Mouse (Mus musculus) ES-E14 (cell line): Measurements from ENCODE around the gene Ccdc93. TPM values are rescaled to one million over a fixed set of nuclear protein-coding genes. Genes with fewer than 3 reads are reported as not detected.

ENCODE experiments used
- DNase-seq: peaks from one replicate; pipeline ENCODE4 v3.0.0-alpha.2; 2013; ENCODE audit warnings: low read depth, low spot score
- H3K27ac ChIP-seq: 2 replicates; pipeline ENCODE4 v1.5.1; 2012; ENCODE audit warnings: low read depth, mild to moderate bottlenecking, low read length, moderate library complexity, mixed read lengths; ENCODE audit not compliant: poor library complexity, insufficient read depth, severe bottlenecking
- H3K36me3 ChIP-seq: 2 replicates; pipeline ENCODE4 v1.6.1; 2012; ENCODE audit warnings: mild to moderate bottlenecking, low read length, moderate library complexity, mixed read lengths; ENCODE audit not compliant: control insufficient read depth, poor library complexity, insufficient read depth, severe bottlenecking
- H3K4me1 ChIP-seq, 2 experiments: fragments of 150-350 bp in 1 of 2; sonication (generic) in 1 of 2; 2 replicates each; pipeline ENCODE4 v1.6.1; 2012; ENCODE audit warnings: low read length in 2 of 2, mild to moderate bottlenecking in 1 of 2, mixed read lengths in 1 of 2; ENCODE audit not compliant: control insufficient read depth in 2 of 2, insufficient read depth in 2 of 2, poor library complexity in 1 of 2
- H3K4me3 ChIP-seq, 2 experiments: fragments of 150-350 bp in 1 of 2; sonication (generic) in 1 of 2; 2 replicates each; pipeline ENCODE4 v1.5.1; 2012; ENCODE audit warnings: low read length in 2 of 2, low read depth in 1 of 2, mild to moderate bottlenecking in 1 of 2, mixed read lengths in 1 of 2; ENCODE audit not compliant: insufficient read depth in 1 of 2, poor library complexity in 1 of 2, severe bottlenecking in 1 of 2
- H3K9ac ChIP-seq: 2 replicates; pipeline ENCODE4 v1.6.1; 2012; ENCODE audit warnings: low read depth, mild to moderate bottlenecking, low read length, mixed read lengths; ENCODE audit not compliant: poor library complexity, insufficient read depth, severe bottlenecking
- H3K9me3 ChIP-seq: fragments of 150-350 bp; sonication (generic); 2 replicates; pipeline ENCODE4 v1.6.1; 2012; ENCODE audit warnings: low read depth, mild to moderate bottlenecking, low read length; ENCODE audit not compliant: control insufficient read depth, insufficient read depth
- CHD2 ChIP-seq: IDR thresholded peaks from 2 replicates; pipeline ENCODE4 v1.6.1; 2014; ENCODE audit warnings: mild to moderate bottlenecking, low read depth, low read length, inconsistent platforms
- HCFC1 ChIP-seq: IDR thresholded peaks from 2 replicates; pipeline ENCODE4 v1.6.1; 2012; ENCODE audit warnings: low read length, inconsistent platforms, borderline replicate concordance; ENCODE audit not compliant: insufficient read depth
- MAFK ChIP-seq: IDR thresholded peaks from 2 replicates; pipeline ENCODE4 v1.6.1; 2014; ENCODE audit warnings: mild to moderate bottlenecking, low read depth, low read length, inconsistent platforms; ENCODE audit not compliant: insufficient read depth
- ZC3H11A ChIP-seq: IDR thresholded peaks from 2 replicates; pipeline ENCODE4 v1.6.1; 2012; ENCODE audit warnings: low read depth, mild to moderate bottlenecking, inconsistent platforms, low read length, borderline replicate concordance
- ZNF384 ChIP-seq: IDR thresholded peaks from 2 replicates; pipeline ENCODE4 v1.6.1; 2012; ENCODE audit warnings: low read depth, low read length, inconsistent platforms
- in situ Hi-C, 2 experiments: fragments of 600-800 bp; cut with MboI; formaldehyde crosslinking; loops; one replicate each; pipeline ENCODE4 v1.15.1; 2025; ENCODE audit warnings: low sequenced_read_pairs in 2 of 2, inconsistent platforms in 1 of 2; ENCODE audit not compliant: unreplicated experiment in 2 of 2
- total RNA-seq: library from RNA; depleted of rRNA; stranded (reverse); fragments of 300-350 nt; gene quantifications from 2 replicates; pipeline ENCODE4 v1.2.3, GENCODE M21; 2012

Ccdc93 gene
- total RNA-seq, 1 experiment, result 11.7 TPM

DNA sequence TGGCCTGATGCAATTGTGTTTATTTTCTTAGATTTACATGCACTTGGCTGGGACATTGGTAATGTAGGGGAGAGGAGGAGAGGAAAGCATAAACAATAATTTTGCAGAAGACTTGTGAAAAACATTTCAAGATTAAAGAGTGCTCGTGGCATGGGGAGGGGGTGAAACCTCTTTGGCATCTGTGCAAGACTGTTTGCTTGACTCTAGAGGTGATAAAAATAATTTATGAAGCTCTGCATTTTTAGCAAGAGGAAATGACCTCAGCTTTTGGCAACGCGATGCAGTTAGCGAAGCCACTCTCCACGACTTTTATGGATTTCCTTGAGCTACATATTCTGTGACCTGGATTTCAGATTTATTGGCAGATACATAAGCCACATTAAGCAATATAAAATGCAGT is 36.1 kb upstream of the Ccdc93 start:
- H3K4me3 ChIP-seq, result no peak overlapping the region
- no peaks in the 10 kb centered on the region for H3K36me3 ChIP-seq
- H3K27ac ChIP-seq, result no peak overlapping the region
- peaks cover 2 to 3% of the 10 kb centered on the region in 2 experiments; a peak in 1 of 4 replicates for H3K4me1 ChIP-seq
- no peak overlapping the region for H3K9ac ChIP-seq
- no peak for DNase-seq
- no peaks in the 10 kb centered on the region for H3K9me3 ChIP-seq
- in situ Hi-C loops, result no loop called here
- TF ChIP-seq CHD2, result no peak
- no peak for TF ChIP-seq HCFC1
- no peak for TF ChIP-seq ZNF384
- no peak for TF ChIP-seq MAFK
- no peak for TF ChIP-seq ZC3H11A

DNA sequence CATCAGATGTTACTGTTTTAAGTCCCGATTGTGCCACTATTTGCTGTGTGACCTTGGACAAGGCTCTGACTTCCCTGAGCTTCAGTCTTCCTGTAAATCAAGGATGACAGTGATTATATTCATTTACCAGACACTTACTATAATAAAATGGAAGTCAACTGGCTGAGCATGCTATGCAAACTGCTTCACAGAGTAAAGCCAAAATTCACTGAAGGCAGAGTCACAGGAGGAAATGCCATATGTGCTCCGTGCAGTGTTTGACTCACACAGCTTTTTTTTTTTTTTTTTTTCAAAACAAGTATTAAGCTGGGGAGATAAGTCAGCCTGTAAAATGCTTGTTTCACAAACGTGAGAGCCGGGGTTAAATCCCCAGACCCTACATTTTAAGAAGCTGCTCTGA is 34.3 kb upstream of the Ccdc93 start:
- TF ChIP-seq ZC3H11A, result no peak
- TF ChIP-seq ZNF384, result no peak
- TF ChIP-seq MAFK, result no peak
- no peak for TF ChIP-seq CHD2
- no peak for TF ChIP-seq HCFC1
- H3K4me1 ChIP-seq, result peaks cover 2 to 3% of the 10 kb centered on the region in 2 experiments; a peak in 1 of 4 replicates
- H3K36me3 ChIP-seq, result no peaks in the 10 kb centered on the region
- no peak for DNase-seq
- H3K9ac ChIP-seq, result no peak overlapping the region
- H3K4me3 ChIP-seq, result no peak overlapping the region
- no peaks in the 10 kb centered on the region for H3K9me3 ChIP-seq
- H3K27ac ChIP-seq, result no peak overlapping the region
- in situ Hi-C loops, result no loop called here

DNA sequence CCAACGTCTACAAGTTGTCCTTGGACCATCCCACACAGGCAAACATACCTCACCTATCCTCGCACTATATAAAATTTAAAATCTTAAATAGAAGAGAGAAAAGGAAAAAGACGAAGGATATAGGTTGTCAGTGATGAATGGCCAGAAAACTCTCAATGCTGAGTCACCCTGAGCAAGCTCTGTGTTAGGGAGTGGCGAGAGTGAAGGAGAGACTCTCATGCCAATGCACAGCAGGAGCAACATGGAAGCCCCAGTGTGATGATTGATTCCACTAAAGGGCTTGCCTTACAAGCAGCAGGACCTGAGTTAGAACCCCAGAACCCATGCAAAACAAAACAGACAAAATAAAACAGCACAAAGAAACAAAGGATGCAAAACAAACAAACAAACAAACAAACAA is 32.6 kb upstream of the Ccdc93 start:
- H3K36me3 ChIP-seq, result no peaks in the 10 kb centered on the region
- no peak for DNase-seq
- no peaks in the 10 kb centered on the region for H3K9me3 ChIP-seq
- H3K4me1 ChIP-seq, result peaks cover 2 to 3% of the 10 kb centered on the region in 2 experiments; a peak in 1 of 4 replicates
- in situ Hi-C loops, result no loop called here
- TF ChIP-seq ZC3H11A, result no peak
- peak; percentile 81 for TF ChIP-seq MAFK
- H3K9ac ChIP-seq, result no peak overlapping the region
- H3K4me3 ChIP-seq, result no peak overlapping the region
- H3K27ac ChIP-seq, result no peak overlapping the region

DNA sequence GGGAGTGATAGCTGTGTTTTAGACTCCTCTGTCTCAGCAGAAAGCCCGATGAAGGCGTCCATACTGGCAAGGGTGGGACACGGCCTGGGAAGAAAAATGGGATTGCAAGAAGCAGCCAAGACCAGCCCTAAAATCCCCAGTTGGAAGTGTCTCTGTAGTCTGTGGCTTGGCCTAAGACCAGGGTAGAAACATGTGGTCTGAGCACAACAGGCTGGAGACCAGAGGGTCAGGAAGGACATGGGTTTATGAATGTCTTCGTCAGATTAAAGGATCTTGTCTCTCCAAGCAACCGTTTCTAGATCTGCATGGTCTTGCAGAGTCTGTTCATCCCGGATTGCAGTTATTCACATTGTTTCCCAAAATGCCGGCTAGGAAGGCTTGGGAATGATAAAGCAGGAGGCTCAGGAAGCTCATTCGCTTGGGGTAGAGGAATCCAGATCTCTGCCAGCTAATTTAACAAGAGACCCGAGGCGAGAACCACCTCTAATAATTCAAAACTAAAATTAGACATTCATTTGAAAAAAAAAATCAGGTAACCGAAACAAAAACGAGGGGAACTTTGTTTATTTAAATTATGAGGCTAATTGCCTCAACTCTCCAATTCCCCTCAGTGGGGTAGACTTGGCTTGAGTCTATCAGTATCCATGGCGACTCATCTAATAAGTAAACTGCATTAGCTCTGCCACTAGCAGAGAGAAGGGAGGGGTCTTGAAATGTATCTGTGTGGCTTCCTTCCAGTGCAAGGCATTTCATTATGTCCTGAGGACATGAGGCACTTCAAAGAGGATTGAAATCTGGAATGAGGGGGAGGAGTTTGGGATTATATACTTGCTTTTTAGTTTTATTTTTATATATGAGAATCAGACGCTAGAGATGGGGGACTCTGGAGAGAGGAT is 31.6 kb upstream of the Ccdc93 start:
- H3K27ac ChIP-seq, result no peak overlapping the region
- peaks cover 2 to 3% of the 10 kb centered on the region in 2 experiments; a peak in 1 of 4 replicates for H3K4me1 ChIP-seq
- H3K9ac ChIP-seq, result no peak overlapping the region
- no peaks in the 10 kb centered on the region for H3K36me3 ChIP-seq
- no peak for DNase-seq
- no peak overlapping the region for H3K4me3 ChIP-seq
- TF ChIP-seq ZNF384 (no peak), CHD2 (no peak), HCFC1 (no peak), ZC3H11A (no peak), MAFK (no peak)
- H3K9me3 ChIP-seq, result no peaks in the 10 kb centered on the region
- in situ Hi-C loops, result no loop called here

DNA sequence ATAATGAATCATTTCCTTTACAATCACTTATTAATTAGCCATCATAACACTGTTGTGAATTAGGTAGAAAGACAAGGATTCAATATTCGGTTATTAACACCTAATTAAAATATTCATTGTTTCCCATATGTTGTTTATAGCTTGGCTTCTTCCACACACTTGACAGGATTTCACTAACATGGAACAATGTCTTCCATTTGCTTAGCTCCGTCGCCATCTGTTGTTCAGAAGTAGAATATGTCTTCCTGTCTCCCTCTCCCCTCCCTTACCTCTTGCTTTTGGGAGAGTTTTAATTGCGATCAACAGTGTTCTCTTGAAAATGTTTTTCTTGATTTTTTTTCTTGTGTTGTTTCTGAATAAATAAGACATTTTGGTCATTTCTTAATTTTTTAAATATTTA is 30.6 kb upstream of the Ccdc93 start:
- H3K4me1 ChIP-seq, result peaks cover 2 to 3% of the 10 kb centered on the region in 2 experiments; a peak in 1 of 4 replicates
- H3K4me3 ChIP-seq, result no peak overlapping the region
- no peaks in the 10 kb centered on the region for H3K9me3 ChIP-seq
- H3K27ac ChIP-seq, result no peak overlapping the region
- no peak for DNase-seq
- H3K9ac ChIP-seq, result no peak overlapping the region
- in situ Hi-C loops, result no loop called here
- no peaks in the 10 kb centered on the region for H3K36me3 ChIP-seq
- TF ChIP-seq ZC3H11A, result no peak
- TF ChIP-seq ZNF384, result no peak
- no peak for TF ChIP-seq HCFC1
